Mouse (Mus musculus) testis, adult 2 months (tissue): ENCODE results near the gene Lgals9. TPM values are rescaled to one million over a fixed set of nuclear protein-coding genes. Genes with fewer than 3 reads are reported as not detected.

Source experiments
- H3K27ac ChIP-seq: fragments of 200-500 bp; 2 replicates; pipeline ENCODE4 v1.5.1; 2012; ENCODE audit warnings: low read depth, low read length; ENCODE audit not compliant: control insufficient read depth, insufficient read depth
- H3K27me3 ChIP-seq: fragments of 200-500 bp; 2 replicates; pipeline ENCODE4 v1.6.1; 2012; ENCODE audit warnings: mild to moderate bottlenecking, low read length, moderate library complexity; ENCODE audit not compliant: control insufficient read depth, insufficient read depth
- H3K36me3 ChIP-seq: fragments of 200-500 bp; 2 replicates; pipeline ENCODE4 v1.6.1; 2012; ENCODE audit warnings: mild to moderate bottlenecking, low read length; ENCODE audit not compliant: control insufficient read depth, insufficient read depth
- H3K4me1 ChIP-seq: fragments of 200-500 bp; 2 replicates; pipeline ENCODE4 v1.6.1; 2012; ENCODE audit warnings: low read length; ENCODE audit not compliant: control insufficient read depth, insufficient read depth
- H3K4me3 ChIP-seq: fragments of 200-500 bp; 2 replicates; pipeline ENCODE4 v1.5.1; 2012; ENCODE audit warnings: low read depth, mild to moderate bottlenecking, low read length, moderate library complexity, mixed read lengths; ENCODE audit not compliant: control insufficient read depth
- CTCF ChIP-seq: fragments of 200-500 bp; IDR thresholded peaks from 2 replicates; pipeline ENCODE4 v1.5.1; 2012; ENCODE audit warnings: low read depth, mild to moderate bottlenecking, inconsistent platforms, low read length, moderate library complexity; ENCODE audit not compliant: control insufficient read depth, insufficient read depth, insufficient replicate concordance
- POLR2A ChIP-seq: fragments of 200-500 bp; IDR thresholded peaks from 2 replicates; pipeline ENCODE4 v1.6.1; 2012; ENCODE audit warnings: low read depth, mild to moderate bottlenecking, inconsistent platforms, low read length, moderate library complexity; ENCODE audit not compliant: control insufficient read depth
- polyA plus RNA-seq: library from polyadenylated mRNA; depleted of rRNA; stranded (reverse); fragments of >200 nt; gene quantifications from 2 replicates; pipeline ENCODE4 v1.2.3, GENCODE M21; 2012; rRNA removed

The Lgals9 gene
- 4.7 and 6.3 TPM in 2 replicates for polyA plus RNA-seq

DNA sequence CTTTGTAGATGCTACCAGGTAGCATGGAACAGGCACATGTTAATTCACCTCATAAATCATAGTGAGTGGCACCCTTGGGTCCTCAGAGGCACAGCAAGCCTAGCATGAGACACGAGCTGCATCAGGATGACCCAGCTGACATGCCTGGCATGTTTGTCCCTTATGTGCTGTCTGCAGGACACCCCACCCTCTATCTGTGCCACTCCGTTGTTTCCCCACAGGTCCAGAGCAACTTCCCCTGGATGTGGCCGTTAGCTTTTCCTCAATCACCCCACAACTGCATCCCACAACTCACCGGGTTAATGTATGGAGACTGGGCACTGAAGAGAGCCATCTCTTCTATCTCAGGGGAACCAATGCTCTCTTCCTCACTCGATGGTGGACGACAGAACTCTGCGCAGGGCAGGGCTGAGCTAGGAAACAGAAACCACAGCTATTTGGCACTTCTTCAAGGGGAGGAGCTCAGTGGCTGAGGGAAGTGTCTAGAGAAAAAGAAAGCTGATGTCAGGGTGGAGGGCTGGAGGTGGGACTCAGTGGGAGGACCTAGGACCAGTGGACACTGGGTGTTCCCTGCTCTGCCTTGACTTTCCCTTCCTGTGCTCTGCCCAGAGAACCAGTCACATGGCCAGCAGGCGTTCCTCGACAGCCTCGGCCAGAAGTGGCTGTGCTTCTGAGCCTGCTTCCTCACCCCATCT lies at the start of gene Lgals9:
Gene Lgals9, minus strand, starts transcription at position 464 of the 695 bp plus-strand sequence.
- TF ChIP-seq CTCF (no peak), POLR2A (0 out of 2 replicates have a peak, but pooled peaks have one; percentile 25)
- peak within 1 kb of the TSS; percentile 72 for H3K4me3 ChIP-seq
- H3K4me1 ChIP-seq: no peaks in the 10 kb centered on the region
- peak within 1 kb of the TSS; percentile 57; the same call in 1 of the 2 replicates for H3K27ac ChIP-seq
- no peaks in the 10 kb centered on the region for H3K27me3 ChIP-seq
- H3K36me3 ChIP-seq: no peaks in the 10 kb centered on the region

DNA sequence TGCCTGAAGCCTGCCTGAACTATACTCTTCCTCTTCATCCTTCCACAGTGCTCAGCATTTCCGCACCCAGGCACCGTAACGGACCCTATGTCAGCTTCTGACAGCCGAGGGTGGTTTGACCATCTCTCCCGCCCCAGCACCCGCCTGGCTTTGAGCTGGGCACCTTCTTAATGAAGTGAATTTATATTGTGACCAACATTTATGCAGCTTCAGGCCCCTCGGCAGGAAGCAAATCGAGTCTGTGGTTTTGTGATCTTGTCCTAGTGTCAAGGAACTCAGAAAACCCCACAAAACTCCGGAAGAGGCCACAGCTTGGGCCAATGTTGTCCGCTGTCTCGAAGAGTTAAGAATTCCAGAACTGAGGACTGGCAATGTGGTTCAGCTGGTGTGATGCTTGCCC lies 48.9 kb upstream of the Lgals9 start:
- Histone ChIP-seq H3K4me1 (peaks cover 2% of the 10 kb centered on the region; the same call in 1 of the 2 replicates), H3K27me3 (no peaks in the 10 kb centered on the region), H3K4me3 (no peak overlapping the region), H3K27ac (no peak overlapping the region), H3K36me3 (no peaks in the 10 kb centered on the region)
- no peak for TF ChIP-seq POLR2A
- TF ChIP-seq CTCF: no peak

DNA sequence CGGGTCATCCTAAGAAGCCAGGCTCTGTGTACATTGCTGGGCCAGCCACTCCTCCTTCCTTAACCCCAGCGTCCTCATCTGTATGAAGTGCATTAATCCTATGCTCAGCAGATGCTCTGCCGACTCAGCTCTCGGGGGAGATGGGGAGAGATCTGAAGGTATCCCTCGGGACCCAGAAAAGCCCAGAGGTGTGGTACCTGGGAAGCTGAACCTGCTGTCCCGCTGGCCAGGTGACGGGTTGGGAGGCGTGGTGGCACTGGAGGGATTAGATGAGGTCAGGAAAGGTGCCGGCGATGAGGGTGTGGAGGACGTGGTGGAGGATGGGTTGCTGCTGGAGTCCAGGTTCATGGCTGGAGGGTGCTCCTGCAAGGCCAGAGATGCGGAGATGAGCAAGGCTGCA lies 48.3 kb upstream of the Lgals9 start:
- H3K4me3 ChIP-seq: no peak overlapping the region
- TF ChIP-seq CTCF: no peak
- no peak for TF ChIP-seq POLR2A
- H3K27me3 ChIP-seq: no peaks in the 10 kb centered on the region
- H3K4me1 ChIP-seq: peaks cover 2% of the 10 kb centered on the region; the same call in 1 of the 2 replicates
- no peak overlapping the region for H3K27ac ChIP-seq
- H3K36me3 ChIP-seq: no peaks in the 10 kb centered on the region

DNA sequence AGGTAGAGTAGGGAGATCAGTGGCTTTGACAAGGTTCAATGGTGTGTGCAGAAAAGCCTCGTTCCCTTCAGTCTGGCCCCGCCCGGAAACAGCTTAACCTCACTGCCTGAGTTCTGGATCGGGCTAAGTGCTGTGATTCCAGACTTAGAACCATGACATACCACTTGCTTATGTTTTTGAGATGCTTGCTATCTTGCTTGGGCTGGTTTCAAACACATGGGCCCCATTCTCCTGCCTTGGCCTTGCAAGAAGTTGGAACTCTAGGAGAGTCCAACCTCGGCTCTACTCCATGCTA lies 46.7 kb upstream of the Lgals9 start:
- H3K4me3 ChIP-seq: no peak overlapping the region

DNA sequence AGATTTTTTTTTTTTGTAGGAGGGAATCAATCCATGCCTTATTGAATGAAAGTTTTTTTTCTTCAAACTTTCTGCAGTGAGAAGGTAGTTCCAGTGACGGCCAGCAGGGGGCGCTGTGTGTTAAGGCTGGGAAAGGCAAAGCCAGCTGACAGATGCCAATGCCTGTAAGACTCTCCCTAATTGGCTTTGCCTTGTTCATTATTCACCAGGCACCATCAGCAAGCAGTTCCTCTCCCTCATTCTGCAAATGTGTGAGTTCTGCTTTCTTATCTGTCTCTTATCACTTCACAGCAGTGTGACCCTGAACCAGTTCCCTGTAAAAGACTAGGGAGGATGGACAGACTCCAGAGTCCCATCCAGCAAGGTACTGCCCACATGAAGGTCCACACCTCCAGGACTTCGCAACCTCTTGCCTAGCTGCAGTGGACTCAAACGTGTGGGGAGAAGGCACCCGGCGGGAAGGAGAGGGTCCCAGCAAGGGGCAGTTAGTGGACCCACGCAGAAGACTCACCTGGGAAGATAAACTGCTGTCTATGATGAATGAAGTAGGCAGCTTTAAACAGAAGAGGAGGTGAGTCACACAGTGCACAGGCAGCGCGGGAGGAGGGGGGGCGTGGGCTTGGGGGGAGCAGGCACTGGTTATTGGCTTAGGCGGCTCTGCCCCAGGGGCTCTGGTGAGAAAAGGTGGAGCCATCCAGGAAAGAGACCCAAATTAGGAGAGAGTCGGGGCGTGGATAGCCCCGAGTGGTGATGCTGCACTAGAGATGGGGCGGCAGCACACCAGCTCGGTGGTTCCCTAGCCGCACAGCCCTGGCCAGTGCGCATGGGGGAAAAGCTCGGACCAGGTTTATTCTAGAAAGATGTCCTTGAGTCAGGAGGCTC lies 46.1 kb upstream of the Lgals9 start:
- H3K4me3 ChIP-seq: no peak overlapping the region

More for the DNA sequence above, 46.7 kb upstream of the Lgals9 start:
- no peak overlapping the region for H3K27ac ChIP-seq
- H3K4me1 ChIP-seq: peaks cover 2% of the 10 kb centered on the region; the same call in 1 of the 2 replicates
- no peaks in the 10 kb centered on the region for H3K36me3 ChIP-seq
- H3K27me3 ChIP-seq: no peaks in the 10 kb centered on the region
- TF ChIP-seq POLR2A: no peak

DNA sequence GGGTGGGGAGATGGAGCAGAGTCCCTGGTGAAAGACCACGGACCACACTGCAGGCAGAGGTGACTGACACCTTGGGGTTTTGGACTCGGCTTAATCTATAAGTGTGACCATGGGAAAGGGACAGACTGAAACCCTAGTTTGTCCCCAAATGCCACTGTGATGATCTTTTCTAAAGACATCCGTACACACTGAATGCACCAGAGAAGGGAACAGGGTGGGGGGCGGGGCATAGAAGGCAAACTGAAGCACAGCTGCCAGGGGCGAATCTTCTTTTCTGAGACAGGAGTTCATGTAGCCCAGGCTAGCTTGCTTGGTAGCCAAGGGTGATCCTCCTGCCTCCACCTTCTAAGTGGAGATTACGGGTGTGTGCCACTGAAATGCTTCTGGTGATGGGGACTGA lies 39.0 kb upstream of the Lgals9 start:
- no peak overlapping the region for H3K4me3 ChIP-seq
- H3K27ac ChIP-seq: no peak overlapping the region
- H3K4me1 ChIP-seq: no peaks in the 10 kb centered on the region
- TF ChIP-seq POLR2A: no peak
- no peak for TF ChIP-seq CTCF
- no peaks in the 10 kb centered on the region for H3K27me3 ChIP-seq
- H3K36me3 ChIP-seq: no peaks in the 10 kb centered on the region

More for the DNA sequence above, 46.1 kb upstream of the Lgals9 start:
- TF ChIP-seq CTCF (peak; percentile 96), POLR2A (no peak)
- H3K27ac ChIP-seq: no peak overlapping the region
- H3K27me3 ChIP-seq: no peaks in the 10 kb centered on the region
- no peaks in the 10 kb centered on the region for H3K36me3 ChIP-seq
- H3K4me1 ChIP-seq: peaks cover 2% of the 10 kb centered on the region; the same call in 1 of the 2 replicates

DNA sequence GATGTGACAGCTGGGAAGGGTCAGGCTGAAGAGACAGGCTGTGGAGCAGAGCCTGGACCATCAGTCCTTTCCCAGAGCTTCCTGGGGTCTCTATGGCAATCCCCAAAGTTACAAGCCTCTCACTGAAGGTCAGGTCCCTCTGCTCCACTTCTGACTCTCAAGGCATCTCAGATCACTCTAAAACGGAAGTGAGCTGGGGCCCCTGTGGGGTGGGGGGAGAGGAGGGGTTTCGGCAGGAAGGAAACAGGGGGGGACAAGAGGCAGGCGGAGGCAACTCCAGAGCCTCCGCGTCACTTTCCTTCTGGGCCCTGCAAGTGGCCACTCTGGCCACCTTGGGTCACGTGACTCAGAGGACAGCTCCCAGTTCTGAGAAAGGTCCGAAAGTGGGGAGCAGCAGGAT lies 38.6 kb upstream of the Lgals9 start:
- no peaks in the 10 kb centered on the region for H3K4me1 ChIP-seq
- no peak for TF ChIP-seq CTCF
- TF ChIP-seq POLR2A: no peak
- no peak overlapping the region for H3K27ac ChIP-seq
- H3K4me3 ChIP-seq: no peak overlapping the region
- no peaks in the 10 kb centered on the region for H3K27me3 ChIP-seq
- no peaks in the 10 kb centered on the region for H3K36me3 ChIP-seq
